ENCODE assay signal across 16 mouse cellular contexts in genomic region chr5:14723576-14723975, GRCm38 (mm10).
"Had no signal": no experiment of that assay in that cellular context is flagged by ENCODE, and none has a peak within 500 bp of the region (broad histone marks: within the 10 kb centered on the region; RNA-seq: fewer than 3 reads in every experiment).

No protein-coding gene starts in this region.

- H3K9ac ChIP-seq: liver, embryonic 13.5 days; neural tube, embryonic 12.5 days; neural tube, embryonic 15.5 days; stomach, embryonic 15.5 days had no signal

- H3K4me2 ChIP-seq: liver, embryonic 13.5 days; neural tube, embryonic 12.5 days; neural tube, embryonic 15.5 days; stomach, embryonic 15.5 days had no signal

- H3K27me3 ChIP-seq: liver, embryonic 13.5 days; neural tube, embryonic 12.5 days; neural tube, embryonic 15.5 days; stomach, embryonic 15.5 days had no signal

- H3K27ac ChIP-seq: kidney, postnatal 0 days; layer of hippocampus, adult 2 months; liver, embryonic 13.5 days; neural tube, embryonic 12.5 days; neural tube, embryonic 15.5 days; stomach, embryonic 15.5 days had no signal

- H3K9me3 ChIP-seq: liver, embryonic 13.5 days; neural tube, embryonic 12.5 days; neural tube, embryonic 15.5 days; stomach, embryonic 15.5 days had no signal

- ATAC-seq: intestine, postnatal 0 days had no signal

- H3K4me1 ChIP-seq: liver, embryonic 13.5 days; neural tube, embryonic 12.5 days; neural tube, embryonic 15.5 days; stomach, embryonic 15.5 days had no signal

- DNase-seq: kidney, adult 2 months; kidney, postnatal 25 days; layer of hippocampus, adult 9-11 months; liver, embryonic 13.5 days; lung, adult 2 months; lung, postnatal 14 days; lung, postnatal 4 days; right cerebral cortex, postnatal 25 days; spleen, adult 18-20 months; thymus, postnatal 25 days had no signal

- H3K4me3 ChIP-seq: layer of hippocampus, adult 2 months; liver, embryonic 13.5 days; neural tube, embryonic 12.5 days; neural tube, embryonic 15.5 days; stomach, embryonic 15.5 days had no signal

- H3K36me3 ChIP-seq: liver, embryonic 13.5 days; neural tube, embryonic 12.5 days; stomach, embryonic 15.5 days had no signal
